Mouse (Mus musculus) forebrain, postnatal 0 days (tissue): ENCODE data around the gene Copz1. TPM values are rescaled to one million over a fixed set of nuclear protein-coding genes. Genes with fewer than 3 reads are reported as not detected.

Experiments used
- ATAC-seq: fragments of 200-750 bp; cut with Nextera tagmentation; 2 replicates; pipeline ENCODE4 v1.8.0; 2017; ENCODE audit warnings: mild to moderate bottlenecking, moderate library complexity
- DNase-seq: peaks from one replicate; pipeline ENCODE4 v3.0.0-alpha.2; 2015
- H3K27ac ChIP-seq: fragments of 300-500 bp; sonication (generic); 2 replicates; pipeline ENCODE4 v1.5.1; 2014; ENCODE audit warnings: low read depth, mild to moderate bottlenecking, antibody characterized with exemption, low read length, moderate library complexity, mixed read lengths
- H3K27me3 ChIP-seq: fragments of 300-500 bp; sonication (generic); 2 replicates; pipeline ENCODE4 v1.6.1; 2014; ENCODE audit warnings: mild to moderate bottlenecking, low read length, mixed read lengths; ENCODE audit not compliant: insufficient read depth
- H3K36me3 ChIP-seq: fragments of 300-500 bp; sonication (generic); 2 replicates; pipeline ENCODE4 v1.6.1; 2014; ENCODE audit warnings: mild to moderate bottlenecking, moderate library complexity; ENCODE audit not compliant: insufficient read depth
- H3K4me1 ChIP-seq: fragments of 300-500 bp; sonication (generic); 2 replicates; pipeline ENCODE4 v1.6.1; 2014; ENCODE audit warnings: antibody characterized with exemption; ENCODE audit not compliant: insufficient read depth
- H3K4me2 ChIP-seq: fragments of 300-500 bp; sonication (generic); 2 replicates; pipeline ENCODE4 v1.6.1; 2014; ENCODE audit warnings: low read depth, mild to moderate bottlenecking, moderate library complexity
- H3K4me3 ChIP-seq: fragments of 300-500 bp; sonication (generic); 2 replicates; pipeline ENCODE4 v1.5.1; 2014; ENCODE audit warnings: low read depth, low read length, mixed read lengths
- H3K9ac ChIP-seq: fragments of 300-500 bp; sonication (generic); 2 replicates; pipeline ENCODE4 v1.6.1; 2014; ENCODE audit warnings: mild to moderate bottlenecking
- H3K9me3 ChIP-seq: fragments of 300-500 bp; sonication (generic); 2 replicates; pipeline ENCODE4 v1.6.1; 2016; ENCODE audit warnings: low read length
- CTCF ChIP-seq: sonication (generic); IDR thresholded peaks from 2 replicates; pipeline ENCODE4 v1.5.1; 2016; ENCODE audit warnings: antibody characterized with exemption, control low read depth, low read depth
- WGBS: fragments of 180-500 bp; shearing (Covaris S2); extraction: QIAGEN DNeasy Blood & Tissue Kit; methylation state at CpG from one replicate; pipeline ENCODE4 v1.1.7; 2014; 5-methylcytosine and 5-hydroxymethylcytosine counted together
- polyA plus RNA-seq: library from polyadenylated mRNA; unstranded; fragments of >200 nt; fragmentation: Nextera tagmentation; extraction: Ambion mirVana; gene quantifications from 2 replicates; pipeline ENCODE4 v1.2.1, GENCODE M21; 2015
- total RNA-seq: library from RNA; depleted of rRNA; stranded (reverse); fragments of >200 nt; gene quantifications from 2 replicates; pipeline ENCODE4 v1.2.3, GENCODE M21; 2014; rRNA removed

The Copz1 gene
- 120 and 147 TPM in 2 replicates for total RNA-seq
- polyA plus RNA-seq, result 209 and 217 TPM in 2 replicates

DNA sequence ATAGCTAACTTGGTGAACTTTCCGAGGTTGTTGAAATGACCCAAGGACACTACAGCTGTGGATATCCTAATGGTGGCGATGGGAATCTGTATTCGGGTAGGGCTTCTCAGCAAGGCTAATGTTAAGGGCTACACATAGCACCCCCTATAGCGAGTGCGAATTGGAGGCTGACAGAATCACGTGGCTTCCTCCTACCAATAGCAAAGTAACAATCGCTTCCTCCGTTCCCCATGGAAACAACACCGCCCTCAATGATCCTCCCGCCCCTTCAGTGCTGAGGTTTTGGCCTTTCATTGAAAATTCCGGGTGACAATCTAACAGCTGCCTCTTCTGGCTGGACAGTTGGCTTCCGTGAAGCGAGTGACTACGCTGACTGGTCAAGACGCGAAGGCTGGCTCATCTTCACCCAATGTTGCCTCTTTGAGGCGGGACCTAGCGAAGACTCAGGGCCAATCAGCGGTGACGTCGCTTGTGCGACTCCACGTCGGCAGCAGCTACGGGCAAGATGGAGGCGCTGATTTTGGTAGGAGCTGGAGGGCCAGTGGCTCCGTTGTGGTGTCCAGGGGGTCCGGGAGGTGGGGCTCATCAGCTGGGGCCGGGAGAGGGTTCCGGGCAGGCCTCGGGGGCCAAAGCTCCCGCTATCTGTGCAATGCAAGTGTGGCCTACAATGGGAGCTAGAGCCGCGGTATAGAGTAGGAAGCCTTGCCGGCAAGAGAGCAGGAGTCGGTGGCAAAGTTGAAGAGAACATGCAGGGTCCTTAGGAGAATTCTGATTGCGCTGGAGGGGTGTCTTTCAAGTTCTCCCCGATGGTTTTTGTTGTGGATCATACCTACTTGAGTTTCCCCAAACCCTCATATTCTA is at the start of gene Copz1:
Gene Copz1, plus strand, starts transcription at position 296 of the 861 bp plus-strand sequence.
- H3K36me3 ChIP-seq, result no peaks in the 10 kb centered on the region
- H3K4me1 ChIP-seq, result 0 out of 2 replicates have a peak, but pooled peaks cover 2% of the 10 kb centered on the region
- DNase-seq (peak; percentile 99), ATAC-seq (peak; percentile 99)
- H3K9me3 ChIP-seq, result no peaks in the 10 kb centered on the region
- WGBS, result under 1% methylated on average over 38 of the region's 38 CpGs
- peak; percentile 67 for TF ChIP-seq CTCF
- no peaks in the 10 kb centered on the region for H3K27me3 ChIP-seq
- peak within 1 kb of the TSS; percentile 55 for H3K4me2 ChIP-seq
- peak within 1 kb of the TSS; percentile 78 for H3K9ac ChIP-seq
- peak within 1 kb of the TSS; percentile 62 for H3K4me3 ChIP-seq
- H3K27ac ChIP-seq, result peak within 1 kb of the TSS; percentile 46; the same call in 1 of the 2 replicates

DNA sequence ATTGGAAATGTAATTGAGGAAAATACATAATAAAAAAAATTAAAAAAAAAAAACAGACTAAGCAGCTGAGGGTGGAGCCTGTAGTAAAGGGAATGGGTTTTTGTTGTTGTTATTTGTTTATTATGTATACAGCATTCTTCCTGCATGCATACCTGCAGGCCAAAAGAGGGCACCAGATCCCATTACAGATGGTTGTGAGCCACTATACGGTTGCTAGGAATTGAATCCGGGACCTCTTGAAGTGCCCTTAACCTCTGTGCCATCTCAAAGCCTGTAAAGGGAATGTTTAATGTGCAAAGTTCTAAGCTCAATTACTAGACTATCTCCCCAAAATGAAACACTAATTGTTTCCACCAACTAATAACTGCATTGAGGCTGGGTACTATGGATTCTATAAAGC is 48.4 kb upstream of the Copz1 start:
- Histone ChIP-seq H3K4me1 (no peaks in the 10 kb centered on the region; the same call in 1 of the 2 replicates), H3K27ac (no peak overlapping the region), H3K36me3 (no peaks in the 10 kb centered on the region), H3K4me3 (no peak overlapping the region), H3K27me3 (no peaks in the 10 kb centered on the region), H3K9ac (no peak overlapping the region), H3K9me3 (no peaks in the 10 kb centered on the region), H3K4me2 (no peak overlapping the region)
- DNase-seq, result no peak
- 86% methylated on average over 2 of the region's 2 CpGs for WGBS
- ATAC-seq, result no peak
- no peak for TF ChIP-seq CTCF

DNA sequence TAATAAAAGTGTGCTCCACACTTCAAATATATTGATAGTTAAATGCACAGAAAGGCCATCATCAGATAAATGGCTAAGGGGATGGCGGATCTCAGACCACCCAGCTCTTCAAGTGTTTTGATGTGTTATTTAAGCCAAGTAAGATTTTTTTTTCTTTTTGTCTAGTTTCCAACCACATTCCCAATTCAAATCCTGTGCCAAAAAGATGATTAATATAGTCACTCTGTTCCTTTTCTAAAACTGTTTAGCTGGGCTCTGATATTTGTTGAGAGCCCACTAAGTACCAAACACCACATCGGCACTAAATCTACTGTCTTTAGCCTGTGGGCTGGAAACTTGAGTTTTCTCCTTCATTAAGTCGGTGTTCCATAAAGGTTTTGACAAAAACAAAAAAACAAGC is 45.5 kb upstream of the Copz1 start:
- no peaks in the 10 kb centered on the region; the same call in 1 of the 2 replicates for H3K4me1 ChIP-seq
- no peak overlapping the region for H3K9ac ChIP-seq
- no peak for TF ChIP-seq CTCF
- 42% methylated on average over 3 of the region's 3 CpGs for WGBS
- no peak overlapping the region for H3K4me2 ChIP-seq
- H3K4me3 ChIP-seq, result no peak overlapping the region
- no peaks in the 10 kb centered on the region for H3K27me3 ChIP-seq
- no peak overlapping the region; the same call in 1 of the 2 replicates for H3K27ac ChIP-seq
- no peaks in the 10 kb centered on the region for H3K9me3 ChIP-seq
- no peaks in the 10 kb centered on the region for H3K36me3 ChIP-seq
- DNase-seq, result no peak
- ATAC-seq, result no peak

DNA sequence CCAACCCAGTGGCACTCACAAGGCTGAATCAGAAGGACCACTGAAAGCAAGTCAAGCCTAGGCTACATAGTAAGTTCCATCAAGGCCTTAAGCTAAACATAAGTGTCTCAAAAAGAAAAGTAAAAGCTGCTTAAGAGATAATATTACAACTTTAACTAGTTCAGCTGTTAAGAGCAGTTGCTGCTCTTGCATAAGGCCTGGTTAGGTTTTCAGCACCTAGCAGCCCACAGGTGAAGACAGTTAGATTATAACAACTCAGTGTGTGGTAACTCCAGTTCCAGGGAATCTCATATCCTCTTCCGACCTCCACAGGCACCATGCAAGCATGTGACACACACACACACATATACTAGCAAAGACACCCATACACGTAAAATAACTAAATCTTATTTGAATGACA is 44.9 kb upstream of the Copz1 start:
- Histone ChIP-seq H3K4me1 (no peaks in the 10 kb centered on the region; the same call in 1 of the 2 replicates), H3K9me3 (no peaks in the 10 kb centered on the region), H3K4me2 (no peak overlapping the region), H3K27me3 (no peaks in the 10 kb centered on the region), H3K9ac (no peak overlapping the region), H3K4me3 (no peak overlapping the region), H3K36me3 (no peaks in the 10 kb centered on the region), H3K27ac (no peak overlapping the region)
- TF ChIP-seq CTCF, result no peak
- DNase-seq (no peak), ATAC-seq (no peak)
- 76% methylated on average over 2 of the region's 2 CpGs for WGBS

DNA sequence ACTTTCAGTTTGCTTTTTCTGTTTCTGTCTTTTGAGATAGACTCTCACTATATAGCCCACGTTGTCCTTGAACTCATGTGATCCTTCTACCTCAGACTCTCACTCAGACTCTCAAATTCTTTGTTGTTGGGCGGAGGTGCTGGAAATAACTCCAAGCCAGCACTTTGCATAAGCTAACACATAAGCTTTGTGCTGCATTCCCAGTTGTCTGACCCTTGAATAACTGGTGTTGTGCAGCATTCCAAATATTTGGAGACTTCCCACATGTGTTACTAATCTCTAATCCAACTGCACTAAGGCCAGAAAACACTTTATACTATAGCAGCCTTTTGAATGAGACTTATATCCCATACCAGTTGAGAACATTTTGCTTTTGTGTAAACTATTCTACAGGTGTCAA is 43.6 kb upstream of the Copz1 start:
- H3K27ac ChIP-seq, result no peak overlapping the region
- H3K4me2 ChIP-seq, result no peak overlapping the region
- no peak for ATAC-seq
- TF ChIP-seq CTCF, result no peak
- no peak overlapping the region for H3K4me3 ChIP-seq
- H3K9ac ChIP-seq, result no peak overlapping the region
- no peaks in the 10 kb centered on the region for H3K36me3 ChIP-seq
- 68% methylated on average over 2 of the region's 2 CpGs for WGBS
- H3K27me3 ChIP-seq, result no peaks in the 10 kb centered on the region
- H3K9me3 ChIP-seq, result no peaks in the 10 kb centered on the region
- no peak for DNase-seq
- no peaks in the 10 kb centered on the region; the same call in 1 of the 2 replicates for H3K4me1 ChIP-seq

DNA sequence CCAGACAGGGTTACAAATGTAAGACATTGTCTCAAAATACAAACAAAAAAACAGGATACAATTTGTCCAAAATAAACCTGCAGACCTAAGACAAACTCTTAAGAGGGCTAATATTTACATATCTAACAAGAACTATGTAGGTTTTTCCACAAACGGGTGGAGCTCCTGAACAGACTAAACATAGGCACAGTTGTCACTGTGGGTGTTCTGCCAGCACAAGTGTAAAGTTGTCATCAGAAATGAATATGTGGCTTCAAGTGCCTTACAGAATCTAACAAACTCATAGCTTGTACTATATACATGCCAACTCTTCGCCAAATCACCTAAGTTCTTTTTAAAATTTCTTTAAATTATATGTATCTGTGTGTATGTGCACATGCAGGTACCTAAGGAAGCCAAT is 39.4 kb upstream of the Copz1 start:
- no peak overlapping the region for H3K27ac ChIP-seq
- TF ChIP-seq CTCF, result no peak
- DNase-seq, result no peak
- 0 out of 2 replicates have a peak, but pooled peaks cover 2% of the 10 kb centered on the region for H3K4me1 ChIP-seq
- ATAC-seq, result no peak
- H3K9ac ChIP-seq, result no peak overlapping the region
- H3K27me3 ChIP-seq, result no peaks in the 10 kb centered on the region
- no peak overlapping the region for H3K4me3 ChIP-seq
- H3K9me3 ChIP-seq, result no peaks in the 10 kb centered on the region
- no peak overlapping the region for H3K4me2 ChIP-seq
- WGBS, result 84% methylated on average over 2 of the region's 2 CpGs
- H3K36me3 ChIP-seq, result peaks cover 4% of the 10 kb centered on the region; the same call in 1 of the 2 replicates

DNA sequence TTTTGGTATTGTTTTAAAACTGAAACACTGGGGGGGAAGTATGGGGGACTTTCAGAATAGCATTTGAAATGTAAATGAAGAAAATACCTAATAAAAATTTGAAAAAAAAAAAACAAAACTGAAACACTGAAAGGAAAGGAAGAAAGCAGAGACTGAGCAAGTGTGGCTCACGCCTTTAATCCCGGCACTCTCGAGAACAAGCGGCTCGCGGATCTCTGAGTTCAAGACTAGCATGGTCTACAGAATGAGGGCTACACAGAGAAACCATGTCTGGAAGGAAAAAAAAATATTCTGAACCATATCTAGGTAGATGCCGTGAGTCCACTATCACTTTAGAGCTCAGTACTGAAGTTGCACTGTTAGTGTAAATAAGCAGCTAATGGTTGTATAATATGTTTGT is 35.2 kb upstream of the Copz1 start:
- Histone ChIP-seq H3K4me3 (no peak overlapping the region), H3K36me3 (peaks cover 11% of the 10 kb centered on the region), H3K27me3 (no peaks in the 10 kb centered on the region), H3K9me3 (no peaks in the 10 kb centered on the region), H3K4me2 (no peak overlapping the region), H3K9ac (no peak overlapping the region), H3K27ac (no peak overlapping the region), H3K4me1 (0 out of 2 replicates have a peak, but pooled peaks cover 9% of the 10 kb centered on the region)
- 91% methylated on average over 7 of the region's 7 CpGs for WGBS
- ATAC-seq (no peak), DNase-seq (no peak)
- no peak for TF ChIP-seq CTCF
